In the genomic region with DNA sequence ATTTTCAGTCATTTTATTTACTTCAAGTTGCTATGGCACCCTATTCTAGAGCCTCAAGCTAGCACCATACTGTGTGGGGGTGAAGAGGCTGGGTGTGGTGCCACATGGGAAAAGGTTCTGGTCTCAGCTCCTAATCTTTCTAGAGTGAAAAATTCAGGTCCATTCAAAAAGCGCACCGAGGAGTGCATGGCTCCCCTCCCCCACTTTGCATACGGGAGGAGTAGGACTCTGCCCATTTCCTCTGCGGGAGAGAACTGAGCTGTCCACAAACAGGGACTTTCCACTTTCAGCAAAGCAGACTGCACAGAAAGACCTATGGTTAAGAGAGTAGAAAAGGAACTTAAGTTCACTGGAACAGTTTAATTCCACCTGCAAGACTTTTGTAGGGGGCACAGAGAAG, we compare ENCODE assay signal across 8 mouse cellular contexts. TPM values are rescaled to one million over a fixed set of nuclear protein-coding genes. Genes with fewer than 3 reads are reported as not detected.
DNase-seq lines count a peak whose midpoint lies in the region; ATAC-seq lines count a peak whose summit lies in the region.

No protein-coding gene starts in this region.

- H3K9me3 ChIP-seq in heart, embryonic 16.5 days (replicated peaks; ENCODE audit: control insufficient read depth, low read length): no peaks in the 10 kb centered on the region
- no peaks in the 10 kb centered on the region for H3K9me3 ChIP-seq in neural tube, embryonic 15.5 days (replicated peaks)

- under 1% methylated on average over 4 of the region's 4 CpGs for WGBS in heart, embryonic 16.5 days
- WGBS in neural tube, embryonic 15.5 days: 0% methylated on average over 4 of the region's 4 CpGs

- peak; percentile 52 for DNase-seq in urinary bladder, postnatal 25 days (ENCODE audit: low spot score)
- DNase-seq in urinary bladder, adult 2 months (ENCODE audit: low spot score): no peak
- DNase-seq in embryo, embryonic 11.5 days (ENCODE audit: low read depth, low spot score): peak; percentile 19
- peak; percentile 70 to 83 for DNase-seq in kidney, postnatal 36 days
- peak; percentile 60 to 66 for DNase-seq in lung, adult 18-20 months
- peak; percentile 57 for DNase-seq in thymus, postnatal 25 days

- peaks cover 27% of the 10 kb centered on the region for H3K36me3 ChIP-seq in heart, embryonic 16.5 days (ENCODE audit: control insufficient read depth, insufficient read depth)
- H3K36me3 ChIP-seq in neural tube, embryonic 15.5 days: peaks cover 27% of the 10 kb centered on the region

- H3K4me3 ChIP-seq in heart, embryonic 16.5 days (ENCODE audit: low read length): peak overlapping the region; percentile 70
- H3K4me3 ChIP-seq in neural tube, embryonic 15.5 days (replicated peaks): peak overlapping the region; percentile 55

- H3K4me2 ChIP-seq in heart, embryonic 16.5 days (ENCODE audit: low read depth, low read length): peak overlapping the region; percentile 75
- peak overlapping the region; percentile 82 for H3K4me2 ChIP-seq in neural tube, embryonic 15.5 days

- no peak for ATAC-seq in heart, embryonic 16.5 days (replicated peaks; ENCODE audit: extremely low read depth, insufficient read depth, low FRiP score)
- ATAC-seq in neural tube, embryonic 15.5 days (ENCODE audit: low FRiP score): no peak

- H3K27ac ChIP-seq in heart, embryonic 16.5 days (ENCODE audit: low read length): peak overlapping the region; percentile 96
- H3K27ac ChIP-seq in neural tube, embryonic 15.5 days (replicated peaks): peak overlapping the region; percentile 89

- H3K4me1 ChIP-seq in heart, embryonic 16.5 days (ENCODE audit: control insufficient read depth, insufficient read depth, low read length): peaks cover 26% of the 10 kb centered on the region
- peaks cover 38% of the 10 kb centered on the region for H3K4me1 ChIP-seq in neural tube, embryonic 15.5 days

- no peaks in the 10 kb centered on the region for H3K27me3 ChIP-seq in heart, embryonic 16.5 days (ENCODE audit: control insufficient read depth, insufficient read depth, low read length)
- no peaks in the 10 kb centered on the region for H3K27me3 ChIP-seq in neural tube, embryonic 15.5 days (replicated peaks)

- H3K9ac ChIP-seq in heart, embryonic 16.5 days (ENCODE audit: low read length): peak overlapping the region; percentile 84
- peak overlapping the region; percentile 60 for H3K9ac ChIP-seq in neural tube, embryonic 15.5 days (replicated peaks)

RNA-seq across cellular contexts. Expression of gene Grk2, which starts 26.6 kb away (rescaled TPM):
- 69.4 and 74.6 TPM in 2 replicates for polyA plus RNA-seq in urinary bladder, adult 2 months (2012; rRNA removed)
- 11.8 and 15.5 TPM in 2 replicates for polyA plus RNA-seq in heart, embryonic 16.5 days (2015; fragmentation: Nextera tagmentation; extraction: Ambion mirVana)
- polyA plus RNA-seq in neural tube, embryonic 15.5 days (2015; fragmentation: Nextera tagmentation; extraction: Ambion mirVana): 26.2 and 31.3 TPM in 2 replicates

RNA-seq across cellular contexts. Expression of gene Ankrd13d, which starts 49.7 kb away (rescaled TPM):
- 13.6 and 18.6 TPM in 2 replicates for polyA plus RNA-seq in urinary bladder, adult 2 months (2012; rRNA removed)
- 1.4 and 2.4 TPM in 2 replicates for polyA plus RNA-seq in heart, embryonic 16.5 days (2015; fragmentation: Nextera tagmentation; extraction: Ambion mirVana)
- polyA plus RNA-seq in neural tube, embryonic 15.5 days (2015; fragmentation: Nextera tagmentation; extraction: Ambion mirVana): 63.0 and 75.4 TPM in 2 replicates
